Mouse (Mus musculus): ENCODE results near the gene Ccdc121.
"Not testable (repeated sequence)": the region's sequence is repeated elsewhere in the genome, so short reads cannot be mapped to it uniquely, and the experiment has no call there.

Gene Ccdc121

GRCm38 (mm10) chr1:181510855-181511254, 396 bp downstream of the Ccdc121 start:
- DNase-seq, result not testable (repeated sequence)

DNA sequence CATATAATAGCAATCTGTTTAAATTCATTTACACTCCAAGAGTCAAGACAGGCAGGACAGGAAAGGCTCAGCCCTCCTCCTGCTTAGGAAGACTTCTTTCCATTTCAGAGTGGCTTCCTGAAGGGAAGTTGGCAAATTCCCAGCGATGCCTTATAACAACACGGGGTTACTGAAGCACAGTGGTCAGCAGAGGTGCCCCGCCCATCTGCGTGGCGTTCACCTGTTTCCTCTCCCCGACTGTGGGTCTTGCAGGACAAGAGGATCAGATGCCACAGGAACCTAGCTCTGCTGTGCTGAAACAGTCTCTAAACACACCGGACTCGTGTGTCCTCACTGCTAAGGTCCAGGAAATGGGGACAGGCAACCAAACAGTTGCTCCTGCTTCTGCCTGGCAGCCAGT, 5.9 kb downstream of the Ccdc121 start:
- DNase-seq, result no peak

DNA sequence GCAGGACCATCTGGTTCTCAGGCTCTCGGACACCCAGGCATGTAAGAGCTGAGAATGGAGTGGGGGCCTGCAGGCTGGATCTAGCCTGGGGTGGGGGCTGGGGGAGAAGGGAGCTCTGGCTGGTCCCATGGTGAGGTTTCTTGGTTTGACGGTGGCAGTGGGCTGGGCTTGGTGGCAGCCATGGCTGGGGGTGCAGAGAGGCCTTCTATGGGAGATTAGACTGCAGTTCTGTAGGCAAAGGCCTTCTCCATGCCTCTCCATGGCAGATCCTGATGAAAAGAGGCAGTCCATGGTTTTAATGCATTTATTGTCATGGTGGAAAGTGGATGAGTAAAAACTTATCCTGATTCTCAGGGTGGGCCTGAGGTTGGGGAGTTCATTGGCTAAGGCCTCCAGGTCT, 7.8 kb downstream of the Ccdc121 start:
- no peak for DNase-seq

GRCm38 (mm10) chr1:181484696-181485095, 26.6 kb downstream of the Ccdc121 start:
- DNase-seq, result no peak

DNA sequence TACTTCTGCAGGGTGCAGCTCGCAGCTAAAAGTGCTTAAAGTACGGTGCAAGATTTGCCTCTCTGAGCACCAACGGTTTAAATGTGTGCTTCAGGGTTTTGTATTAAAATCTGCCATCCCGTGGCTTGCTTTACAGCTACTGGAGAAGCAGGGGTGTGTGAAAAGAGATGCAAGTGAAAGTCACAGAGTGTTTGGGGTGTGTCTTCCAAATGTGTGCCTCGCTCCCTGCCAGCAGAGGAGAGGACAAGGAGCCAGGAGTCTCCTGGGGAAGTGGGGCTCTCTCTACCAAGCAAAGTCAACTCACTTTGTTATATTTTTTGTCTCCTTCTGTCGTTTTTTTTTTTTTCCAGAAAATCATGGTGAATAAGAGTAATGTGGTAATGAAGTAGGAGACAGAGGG, 34.7 kb downstream of the Ccdc121 start:
- DNase-seq, result no peak

DNA sequence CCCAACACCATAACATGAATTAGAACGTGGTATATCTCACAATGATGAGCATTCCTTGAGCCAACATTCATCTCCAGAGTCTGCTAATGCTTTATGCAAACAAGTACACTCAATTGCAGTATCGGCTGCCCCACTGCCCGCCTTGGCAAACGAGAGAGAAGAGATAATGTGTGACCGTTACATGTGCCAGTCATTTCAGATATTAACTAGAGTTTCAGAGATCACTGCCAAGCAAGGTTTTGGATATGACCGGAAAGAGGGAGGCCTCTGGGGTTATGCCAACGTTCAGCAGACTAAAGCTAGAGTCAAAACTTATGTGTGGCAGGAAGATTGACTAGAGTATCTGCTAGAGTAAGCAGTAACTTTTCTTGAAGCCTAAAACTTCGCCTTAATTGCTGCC, 35.1 kb downstream of the Ccdc121 start:
- no peak for DNase-seq

- DNase-seq, result no peak
These were observed 41.8 kb downstream of the Ccdc121 start for GRCm38 (mm10) chr1:181469415-181469814.

GRCm38 (mm10) chr1:181467321-181467670, 44.0 kb downstream of the Ccdc121 start:
- no peak for DNase-seq

DNA sequence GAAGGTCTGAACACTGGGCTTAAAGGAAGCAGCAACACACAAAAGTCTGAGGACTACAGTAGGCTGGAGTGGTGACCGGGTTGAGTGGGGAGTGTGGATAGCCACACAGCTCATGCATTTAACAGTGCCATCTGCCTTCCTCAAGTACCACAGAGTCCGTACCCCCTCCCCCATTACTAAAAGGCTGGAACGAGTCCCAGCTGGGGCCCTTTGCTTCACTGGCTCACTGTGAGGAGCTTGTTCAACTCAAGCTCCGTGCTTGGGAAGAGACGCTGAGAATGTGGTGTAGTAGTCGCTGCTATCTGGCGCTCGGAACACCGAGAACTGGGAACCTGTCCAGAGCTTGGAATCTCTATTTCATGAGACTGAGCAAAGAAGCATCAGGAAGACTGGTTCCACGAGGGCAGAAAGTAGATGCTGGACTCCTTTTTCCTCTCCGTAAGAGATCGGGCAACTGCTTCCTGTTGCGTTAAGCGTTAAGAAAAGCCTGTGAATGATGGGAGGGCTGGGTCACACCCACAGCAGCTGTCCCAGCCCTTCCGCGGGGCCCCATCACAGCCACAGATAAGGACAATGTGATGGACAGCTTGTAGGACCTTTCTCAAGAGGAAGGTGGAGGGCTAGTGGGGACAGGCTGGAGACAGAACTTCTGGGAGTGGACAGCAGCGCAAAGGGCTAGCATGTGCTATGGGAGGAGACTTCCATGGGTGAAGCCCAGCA, 44.5 kb downstream of the Ccdc121 start:
- no peak for DNase-seq

DNA sequence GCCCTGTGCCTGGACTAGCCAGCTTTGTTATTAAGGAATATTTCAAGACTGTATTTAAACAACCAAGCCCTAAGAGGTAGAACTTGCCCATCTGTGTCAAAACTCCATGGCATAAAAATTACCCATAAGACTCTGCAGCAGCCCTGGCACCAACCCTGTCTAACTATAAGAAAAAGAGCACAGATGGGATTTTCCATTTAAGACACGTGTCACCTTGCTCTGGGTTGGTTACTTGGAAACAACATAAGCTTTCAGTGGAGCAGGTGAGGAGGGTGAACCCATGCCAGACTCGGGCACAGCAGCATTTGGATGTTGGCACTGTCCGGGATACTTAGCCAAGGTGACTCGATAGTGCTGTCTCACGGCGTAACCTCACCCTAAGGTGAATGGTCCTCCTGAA, 45.2 kb downstream of the Ccdc121 start:
- no peak for DNase-seq

- DNase-seq, result no peak
These were observed 46.2 kb downstream of the Ccdc121 start for GRCm38 (mm10) chr1:181465027-181465426.

DNA sequence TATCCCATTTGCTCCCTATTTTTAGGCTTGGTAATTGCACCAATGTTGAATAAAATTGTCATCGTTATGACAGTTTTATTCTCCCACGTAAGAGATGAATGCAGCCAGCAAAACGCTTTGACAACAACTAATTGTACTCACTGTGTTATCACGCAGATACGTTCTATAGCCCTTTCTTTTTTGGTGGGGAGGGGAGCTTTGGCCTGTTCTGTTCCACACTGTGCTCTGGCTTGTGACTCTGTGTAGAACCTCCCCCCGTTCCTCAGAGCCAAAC, 48.4 kb downstream of the Ccdc121 start:
- DNase-seq, result no peak

DNA sequence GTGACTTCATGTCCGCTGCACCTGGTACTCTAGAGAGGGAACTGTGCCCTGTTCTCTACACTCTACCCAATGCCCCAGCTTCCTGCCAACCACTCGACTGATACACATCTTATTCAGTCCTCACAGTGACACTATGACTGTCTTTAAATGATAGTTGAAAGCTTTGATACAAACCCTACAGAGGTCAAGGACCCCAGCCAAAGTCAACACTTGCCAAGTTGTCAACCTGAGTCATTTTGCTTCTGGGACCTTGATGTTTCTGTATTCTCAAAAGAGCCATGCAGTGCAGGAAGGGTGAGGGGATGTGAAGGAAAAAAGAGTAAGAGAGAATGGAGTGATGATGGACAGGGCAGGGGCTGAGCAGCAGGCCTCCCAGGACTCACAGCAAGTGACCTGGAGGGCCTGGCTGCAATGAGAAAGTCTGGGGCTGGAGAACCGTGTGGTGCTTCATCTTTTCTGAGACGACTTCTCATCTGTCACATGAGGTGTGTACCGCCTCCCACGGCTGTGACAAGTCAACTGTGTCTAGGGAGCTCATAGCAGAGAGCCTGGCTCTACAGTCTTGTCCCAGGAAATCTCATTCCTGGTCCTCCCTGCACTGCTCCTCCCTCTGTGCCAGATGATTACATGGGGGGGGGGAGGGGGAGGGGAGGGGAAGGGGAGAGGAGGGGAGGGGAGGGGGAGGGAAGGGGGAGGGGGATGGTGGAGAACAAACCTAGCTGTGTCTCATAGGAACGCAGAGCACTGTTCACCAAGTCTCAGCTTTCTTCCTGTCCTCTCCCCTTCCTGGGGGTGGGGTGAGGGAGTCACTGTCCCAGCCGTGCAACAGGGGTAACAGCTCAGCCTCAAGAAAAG, 49.0 kb downstream of the Ccdc121 start:
- no peak for DNase-seq

DNA sequence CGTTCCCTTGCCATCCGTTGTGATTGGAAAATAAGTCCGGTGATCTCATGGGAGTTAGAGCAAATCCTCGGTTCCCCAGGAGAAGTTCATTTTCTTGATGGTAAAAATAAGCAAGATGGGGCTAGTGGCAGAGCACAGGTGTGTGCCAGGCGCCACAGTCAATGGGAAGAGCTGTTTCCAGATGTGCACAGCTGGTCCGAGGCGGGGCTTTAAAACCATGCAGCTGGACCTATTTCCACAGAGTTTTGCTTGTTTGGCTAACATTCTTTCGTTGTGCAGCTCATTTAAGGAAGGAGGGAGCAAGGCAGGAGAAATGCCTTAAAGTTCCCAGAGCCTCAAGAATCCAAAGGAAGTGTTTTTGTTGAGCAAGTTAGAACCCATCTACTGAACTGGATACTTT, 49.8 kb downstream of the Ccdc121 start:
- no peak for DNase-seq

- no peak for DNase-seq
These were observed 51.0 kb downstream of the Ccdc121 start for GRCm38 (mm10) chr1:181460283-181460682.

Measured in cerebellum, adult 18-20 months (tissue).